Mouse (Mus musculus): ENCODE measurements around the gene Trmt10c. TPM values are rescaled to one million over a fixed set of nuclear protein-coding genes. Genes with fewer than 3 reads are reported as not detected.

Trmt10c gene
- polyA plus RNA-seq, 1 experiment: not detected

- H3K4me3 ChIP-seq (ENCODE audit: insufficient read depth, low read depth, low read length): peak overlapping the region; percentile 16; the same call in 1 of the 2 replicates
- no peak overlapping the region for H3K27ac ChIP-seq (ENCODE audit: insufficient read depth, low read depth, low read length)
- H3K4me1 ChIP-seq (ENCODE audit: control insufficient read depth, insufficient read depth, low read length): no peaks in the 10 kb centered on the region; the same call in 1 of the 2 replicates
- no peak for TF ChIP-seq CTCF (IDR thresholded peaks at IDR 0.05; ENCODE audit: insufficient read depth, low read depth, low read length)
- no peak for TF ChIP-seq POLR2A (IDR thresholded peaks at IDR 0.05; ENCODE audit: insufficient read depth, low read depth, low read length)
- 22% methylated on average over 12 of the region's 12 CpGs for WGBS
Measured at GRCm38 (mm10) chr16:56027854-56028629, 9.6 kb downstream of the Trmt10c start.

DNA sequence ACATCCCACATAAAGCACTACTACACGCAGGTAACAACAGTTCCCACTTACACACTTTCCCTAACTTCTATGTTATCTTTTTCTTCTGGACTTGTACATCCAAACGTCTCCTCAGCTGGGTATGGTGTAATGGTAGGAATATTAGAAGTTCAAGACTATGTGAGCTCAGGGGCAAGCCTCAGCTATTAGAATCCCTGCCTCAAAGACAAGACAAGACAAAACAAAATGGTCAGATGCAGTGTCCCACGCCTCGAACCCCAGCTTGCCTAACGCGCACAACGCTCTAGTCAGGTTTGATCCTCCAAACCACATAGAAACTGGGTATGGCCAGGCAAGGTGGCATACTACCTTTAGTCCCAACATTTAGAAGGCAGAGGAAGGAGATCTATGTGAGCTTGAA is 18.0 kb downstream of the Trmt10c start:
- WGBS: 96% methylated on average over 7 of the region's 7 CpGs
- H3K4me3 ChIP-seq (ENCODE audit: insufficient read depth, low read depth, low read length): no peak overlapping the region
- no peak overlapping the region for H3K27ac ChIP-seq (ENCODE audit: insufficient read depth, low read depth, low read length)
- H3K4me1 ChIP-seq (ENCODE audit: control insufficient read depth, insufficient read depth, low read length): no peaks in the 10 kb centered on the region; the same call in 1 of the 2 replicates
- TF ChIP-seq POLR2A (IDR thresholded peaks at IDR 0.05; ENCODE audit: insufficient read depth, low read depth, low read length) (no peak), CTCF (IDR thresholded peaks at IDR 0.05; ENCODE audit: insufficient read depth, low read depth, low read length) (no peak)

DNA sequence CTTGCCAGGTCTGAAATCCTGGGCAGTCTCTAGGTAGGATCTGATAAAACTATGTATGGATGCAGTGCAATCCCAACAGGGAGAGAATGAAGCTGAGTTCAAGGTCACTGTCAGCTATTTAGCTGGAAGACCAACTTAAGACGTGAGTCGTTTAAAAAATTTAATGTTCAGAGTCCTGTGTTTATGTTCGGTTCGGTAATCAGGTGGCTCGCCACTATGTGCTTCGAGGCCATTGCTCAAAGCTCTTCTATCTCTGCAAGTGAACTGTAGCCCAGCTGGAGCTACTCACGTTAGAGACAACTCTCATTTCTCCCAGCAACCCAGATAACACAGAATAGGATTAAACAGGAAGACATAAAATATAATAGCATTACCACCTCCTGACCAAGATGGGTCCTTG is 23.5 kb downstream of the Trmt10c start:
- Histone ChIP-seq H3K4me3 (ENCODE audit: insufficient read depth, low read depth, low read length) (no peak overlapping the region), H3K27ac (ENCODE audit: insufficient read depth, low read depth, low read length) (no peak overlapping the region), H3K4me1 (ENCODE audit: control insufficient read depth, insufficient read depth, low read length) (no peaks in the 10 kb centered on the region)
- 86% methylated on average over 7 of the region's 7 CpGs for WGBS
- TF ChIP-seq POLR2A (IDR thresholded peaks at IDR 0.05; ENCODE audit: insufficient read depth, low read depth, low read length) (no peak), CTCF (IDR thresholded peaks at IDR 0.05; ENCODE audit: insufficient read depth, low read depth, low read length) (no peak)

GRCm38 (mm10) chr16:56012789-56013743 is 24.6 kb downstream of the Trmt10c start:
- Histone ChIP-seq H3K4me3 (ENCODE audit: insufficient read depth, low read depth, low read length) (no peak overlapping the region), H3K27ac (ENCODE audit: insufficient read depth, low read depth, low read length) (no peak overlapping the region), H3K4me1 (ENCODE audit: control insufficient read depth, insufficient read depth, low read length) (no peaks in the 10 kb centered on the region)
- TF ChIP-seq POLR2A (IDR thresholded peaks at IDR 0.05; ENCODE audit: insufficient read depth, low read depth, low read length) (no peak), CTCF (IDR thresholded peaks at IDR 0.05; ENCODE audit: insufficient read depth, low read depth, low read length) (no peak)
- WGBS: 90% methylated on average over 10 of the region's 10 CpGs

DNA sequence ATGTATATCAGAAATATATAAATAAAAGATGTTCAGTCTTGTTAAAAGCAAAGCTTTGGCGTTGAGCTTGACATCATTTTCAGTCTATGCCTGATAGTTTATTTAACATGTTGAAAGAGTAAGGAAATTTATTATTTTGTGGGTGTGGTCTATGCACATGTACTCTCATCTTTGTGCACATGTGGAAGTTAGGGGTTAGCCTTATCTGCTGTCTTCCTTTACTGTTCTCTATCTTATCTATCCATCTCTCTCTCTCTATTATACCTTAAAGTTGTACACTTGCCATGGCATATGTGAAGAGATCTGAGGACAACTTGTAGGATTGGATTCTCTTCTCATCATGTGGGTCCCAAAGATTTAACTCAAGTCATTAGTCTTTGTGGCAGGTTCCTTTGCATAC is 28.8 kb downstream of the Trmt10c start:
- Histone ChIP-seq H3K27ac (ENCODE audit: insufficient read depth, low read depth, low read length) (no peak overlapping the region), H3K4me3 (ENCODE audit: insufficient read depth, low read depth, low read length) (no peak overlapping the region), H3K4me1 (ENCODE audit: control insufficient read depth, insufficient read depth, low read length) (no peaks in the 10 kb centered on the region)
- WGBS: 98% methylated on average over 1 of the region's 1 CpGs
- TF ChIP-seq POLR2A (IDR thresholded peaks at IDR 0.05; ENCODE audit: insufficient read depth, low read depth, low read length) (no peak), CTCF (IDR thresholded peaks at IDR 0.05; ENCODE audit: insufficient read depth, low read depth, low read length) (no peak)

GRCm38 (mm10) chr16:56006798-56007197 is 30.8 kb downstream of the Trmt10c start:
- no peak overlapping the region for H3K27ac ChIP-seq (ENCODE audit: insufficient read depth, low read depth, low read length)
- WGBS: 93% methylated on average over 11 of the region's 11 CpGs
- H3K4me1 ChIP-seq (ENCODE audit: control insufficient read depth, insufficient read depth, low read length): no peaks in the 10 kb centered on the region
- no peak for TF ChIP-seq POLR2A (IDR thresholded peaks at IDR 0.05; ENCODE audit: insufficient read depth, low read depth, low read length)
- no peak for TF ChIP-seq CTCF (IDR thresholded peaks at IDR 0.05; ENCODE audit: insufficient read depth, low read depth, low read length)
- no peak overlapping the region for H3K4me3 ChIP-seq (ENCODE audit: insufficient read depth, low read depth, low read length)

DNA sequence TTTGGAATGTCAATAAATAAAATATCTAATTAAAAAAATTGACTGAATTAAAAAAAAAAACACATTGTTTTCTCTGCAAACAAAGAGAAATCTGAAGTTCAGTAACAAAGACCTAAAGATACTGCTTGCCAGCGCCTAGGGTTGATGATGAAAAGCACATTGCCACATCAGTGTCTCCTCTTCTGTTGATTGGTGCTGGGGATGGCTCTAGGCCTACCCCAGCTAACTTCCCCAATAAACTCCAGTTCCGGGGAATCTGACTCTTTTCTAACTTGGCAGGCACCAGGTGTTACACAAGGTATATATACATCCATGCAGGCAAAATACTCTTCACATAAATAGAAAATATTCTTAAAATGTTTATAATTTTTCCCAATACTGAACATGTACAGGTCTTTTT is 43.4 kb downstream of the Trmt10c start:
- no peak overlapping the region for H3K27ac ChIP-seq (ENCODE audit: insufficient read depth, low read depth, low read length)
- TF ChIP-seq POLR2A (IDR thresholded peaks at IDR 0.05; ENCODE audit: insufficient read depth, low read depth, low read length) (no peak), CTCF (IDR thresholded peaks at IDR 0.05; ENCODE audit: insufficient read depth, low read depth, low read length) (no peak)
- no peaks in the 10 kb centered on the region for H3K4me1 ChIP-seq (ENCODE audit: control insufficient read depth, insufficient read depth, low read length)
- no peak overlapping the region for H3K4me3 ChIP-seq (ENCODE audit: insufficient read depth, low read depth, low read length)
- 97% methylated on average over 2 of the region's 2 CpGs for WGBS

- H3K4me1 ChIP-seq (ENCODE audit: control insufficient read depth, insufficient read depth, low read length): no peaks in the 10 kb centered on the region
- WGBS: 88% methylated on average over 4 of the region's 4 CpGs
- H3K4me3 ChIP-seq (ENCODE audit: insufficient read depth, low read depth, low read length): no peak overlapping the region
- H3K27ac ChIP-seq (ENCODE audit: insufficient read depth, low read depth, low read length): no peak overlapping the region
- no peak for TF ChIP-seq CTCF (IDR thresholded peaks at IDR 0.05; ENCODE audit: insufficient read depth, low read depth, low read length)
- TF ChIP-seq POLR2A (IDR thresholded peaks at IDR 0.05; ENCODE audit: insufficient read depth, low read depth, low read length): no peak
Measured at GRCm38 (mm10) chr16:55990311-55990710, 47.3 kb downstream of the Trmt10c start.

GRCm38 (mm10) chr16:55986001-55986400 is 51.6 kb downstream of the Trmt10c start:
- H3K4me3 ChIP-seq (ENCODE audit: insufficient read depth, low read depth, low read length): no peak overlapping the region
- H3K27ac ChIP-seq (ENCODE audit: insufficient read depth, low read depth, low read length): no peak overlapping the region
- WGBS: 95% methylated on average over 3 of the region's 3 CpGs
- TF ChIP-seq CTCF (IDR thresholded peaks at IDR 0.05; ENCODE audit: insufficient read depth, low read depth, low read length): no peak
- no peak for TF ChIP-seq POLR2A (IDR thresholded peaks at IDR 0.05; ENCODE audit: insufficient read depth, low read depth, low read length)
- no peaks in the 10 kb centered on the region for H3K4me1 ChIP-seq (ENCODE audit: control insufficient read depth, insufficient read depth, low read length)

Other genes with a start within 250 kb of the Trmt10c start
- not detected in 2 replicates for gene Nfkbiz, start 198.9 kb downstream of the Trmt10c start, polyA plus RNA-seq (2012; ENCODE audit: insufficient read depth, insufficient read length, low replicate concordance, missing spikeins)
- not detected in 2 replicates for gene Nxpe3, start 142.5 kb downstream of the Trmt10c start, polyA plus RNA-seq (2012; ENCODE audit: insufficient read depth, insufficient read length, low replicate concordance, missing spikeins)
- 217 TPM in 1 of 2 replicates, not detected in the other for gene Cep97, start 103.0 kb downstream of the Trmt10c start, polyA plus RNA-seq (2012; ENCODE audit: insufficient read depth, insufficient read length, low replicate concordance, missing spikeins)
- gene Rpl24, start 71.5 kb downstream of the Trmt10c start, polyA plus RNA-seq (2012; ENCODE audit: insufficient read depth, insufficient read length, low replicate concordance, missing spikeins): 3,289 TPM in 1 of 2 replicates, not detected in the other
- gene Zbtb11, start 63.9 kb downstream of the Trmt10c start, polyA plus RNA-seq (2012; ENCODE audit: insufficient read depth, insufficient read length, low replicate concordance, missing spikeins): not detected in 2 replicates
- gene Pcnp, start 8.1 kb downstream of the Trmt10c start, polyA plus RNA-seq (2012; ENCODE audit: insufficient read depth, insufficient read length, low replicate concordance, missing spikeins): not detected in 2 replicates
- gene Senp7, start 10.5 kb upstream of the Trmt10c start, polyA plus RNA-seq (2012; ENCODE audit: insufficient read depth, insufficient read length, low replicate concordance, missing spikeins): not detected in 2 replicates
- not detected in 2 replicates for gene Impg2, start 166.5 kb upstream of the Trmt10c start, polyA plus RNA-seq (2012; ENCODE audit: insufficient read depth, insufficient read length, low replicate concordance, missing spikeins)

All from olfactory bulb, adult 2 months (tissue).